Mouse (Mus musculus) gastrocnemius, postnatal 36 days (tissue): ENCODE data around the gene Krt24. TPM values are rescaled to one million over a fixed set of nuclear protein-coding genes. Genes with fewer than 3 reads are reported as not detected.
A peak's percentile ranks its signal among the peaks of the same experiment; 100 is the strongest.
"Not testable (repeated sequence)": the region's sequence is repeated elsewhere in the genome, so short reads cannot be mapped to it uniquely, and the experiment has no call there.

Experiments
- DNase-seq, 2 experiments: peaks; one replicate each; pipeline ENCODE4 v3.0.0; 2022
- intact Hi-C: fragments of 180-260 bp; cut with DNase I; formaldehyde crosslinking; loops from one replicate; pipeline ENCODE4 v1.15.1; 2025
- total RNA-seq, 2 experiments: library from RNA; stranded (reverse); gene quantifications; 2 replicates each; pipeline ENCODE4 v1.2.3; 2021

Gene Krt24
- total RNA-seq, 2 experiments from 2014 or later = not detected

GRCm38 (mm10) chr11:99255316-99255715 lies 29.7 kb downstream of the Krt24 start:
- DNase-seq = no peak
- intact Hi-C loops = no loop called here

- DNase-seq = no peak
- intact Hi-C loops = no loop called here
Measured at GRCm38 (mm10) chr11:99253893-99254292, 31.2 kb downstream of the Krt24 start.

GRCm38 (mm10) chr11:99252671-99253070 lies 32.4 kb downstream of the Krt24 start:
- DNase-seq = no peak
- intact Hi-C loops = no loop called here

- intact Hi-C loops = no loop called here
Measured at GRCm38 (mm10) chr11:99250666-99251065, 34.4 kb downstream of the Krt24 start.

GRCm38 (mm10) chr11:99250241-99250640 lies 34.8 kb downstream of the Krt24 start:
- DNase-seq = no peak
- intact Hi-C loops = no loop called here

More at GRCm38 (mm10) chr11:99250666-99251065, 34.4 kb downstream of the Krt24 start:
- no peak for DNase-seq

GRCm38 (mm10) chr11:99249115-99249514 lies 35.9 kb downstream of the Krt24 start:
- intact Hi-C loops = loop anchor here (2.0 kb wide), 1 partner anchor 44 kb away; no protein-coding TSS in a partner anchor

GRCm38 (mm10) chr11:99247916-99248315 lies 37.1 kb downstream of the Krt24 start:
- intact Hi-C loops = loop anchor here (2.0 kb wide), 1 partner anchor 45 kb away; no protein-coding TSS in a partner anchor
- no peak for DNase-seq

More at GRCm38 (mm10) chr11:99249115-99249514, 35.9 kb downstream of the Krt24 start:
- no peak for DNase-seq

GRCm38 (mm10) chr11:99244519-99244918 lies 40.5 kb downstream of the Krt24 start:
- DNase-seq = not testable (repeated sequence)
- intact Hi-C loops = loop anchor here (2.0 kb wide), 1 partner anchor 36 kb away; no protein-coding TSS in a partner anchor

- peak in 1 of 2 experiments; percentile 17 for DNase-seq
- intact Hi-C loops = loop anchor here (2.0 kb wide), 1 partner anchor 35 kb away; no protein-coding TSS in a partner anchor
Measured at GRCm38 (mm10) chr11:99243820-99244374, 41.2 kb downstream of the Krt24 start, which contains the start of gene Krt222. Gene Krt222, minus strand, starts transcription at chr11:99244085.

- no peak for DNase-seq
- intact Hi-C loops = no loop called here
Measured at GRCm38 (mm10) chr11:99243200-99243819, 41.8 kb downstream of the Krt24 start.

- intact Hi-C loops = no loop called here
- DNase-seq = no peak
Measured at GRCm38 (mm10) chr11:99242056-99242455, 43.0 kb downstream of the Krt24 start.

- no peak for DNase-seq
Measured at GRCm38 (mm10) chr11:99238468-99238867, 46.6 kb downstream of the Krt24 start.

GRCm38 (mm10) chr11:99231049-99231816 lies 53.8 kb downstream of the Krt24 start:
- no peak for DNase-seq
- intact Hi-C loops = no loop called here

More at GRCm38 (mm10) chr11:99238468-99238867, 46.6 kb downstream of the Krt24 start:
- intact Hi-C loops = no loop called here

- DNase-seq = peak; percentile 60 to 82
- intact Hi-C loops = no loop called here
Measured at GRCm38 (mm10) chr11:99230261-99231048, 54.6 kb downstream of the Krt24 start, which contains the start of gene Smarce1. Gene Smarce1, minus strand, starts transcription at chr11:99231017.

Other genes starting within 250 kb of the Krt24 start
- 10 to 100 TPM; 32.0 to 41.9 TPM for gene Igfbp4, start 244.0 kb downstream of the Krt24 start, total RNA-seq
- gene Tns4, start 196.0 kb downstream of the Krt24 start, total RNA-seq = not detected
- gene Ccr7, start 130.2 kb downstream of the Krt24 start, total RNA-seq = not detected
- gene Smarce1, start 54.2 kb downstream of the Krt24 start, total RNA-seq = 10 to 100 TPM; 26.2 to 31.9 TPM
- gene Krt222, start 41.2 kb downstream of the Krt24 start, total RNA-seq = 1 to 10 TPM; 3.8 to 7.2 TPM
- gene Krt25, start 37.7 kb upstream of the Krt24 start, total RNA-seq = not detected
- gene Krt26, start 52.7 kb upstream of the Krt24 start, total RNA-seq = not detected
- gene Krt27, start 65.8 kb upstream of the Krt24 start, total RNA-seq = not detected
- gene Krt28, start 89.6 kb upstream of the Krt24 start, total RNA-seq = not detected
- 1 to 10 TPM; 3.3 to 3.5 TPM for gene Krt10, start 104.1 kb upstream of the Krt24 start, total RNA-seq
- gene Krt12, start 137.0 kb upstream of the Krt24 start, total RNA-seq = not detected
- under 1 TPM in 1 of 2 experiments, not detected in 1; 0.17 TPM for gene Krt20, start 152.9 kb upstream of the Krt24 start, total RNA-seq
- gene Krt23, start 207.9 kb upstream of the Krt24 start, total RNA-seq = not detected
- not detected for gene Krt39, start 236.1 kb upstream of the Krt24 start, total RNA-seq